ENCODE assay signal across 23 mouse cellular contexts in genomic region chr11:5974053-5974452, GRCm38 (mm10). TPM values are rescaled to one million over a fixed set of nuclear protein-coding genes. Genes with fewer than 3 reads are reported as not detected.
DNase-seq lines count a peak whose midpoint lies in the region; ATAC-seq and TF ChIP-seq lines count a peak whose summit lies in the region.
"Had no signal": no experiment of that assay in that cellular context is flagged by ENCODE, and none has a peak within 500 bp of the region (broad histone marks: within the 10 kb centered on the region; RNA-seq: fewer than 3 reads in every experiment).

No protein-coding gene starts in this region.

- H3K4me1 ChIP-seq in megakaryocyte, embryonic 14.5 days = peaks cover 34% of the 10 kb centered on the region
- H3K4me1 ChIP-seq: hindbrain, embryonic 13.5 days had no signal

- DNase-seq in layer of hippocampus, adult 2 months (ENCODE audit: low spot score in 2 of 2) = no peak
- no peak for DNase-seq in layer of hippocampus, adult 8-10 months (ENCODE audit: low spot score in 2 of 2)
- DNase-seq in retina, postnatal 1 day = no peak
- DNase-seq in embryo, embryonic 10.5 days (ENCODE audit: low spot score) = no peak
- DNase-seq: adrenal gland, adult 8-10 months; adrenal gland, postnatal 25 days; cerebellum, adult 18-20 months; cerebellum, postnatal 14 days; gastrocnemius, postnatal 10 days; gastrocnemius, postnatal 36 days; heart, adult 11 months had no signal

- peaks cover 29% of the 10 kb centered on the region for H3K36me3 ChIP-seq in megakaryocyte, embryonic 14.5 days (replicated peaks; ENCODE audit: low read length)

- H3K27me3 ChIP-seq in megakaryocyte, embryonic 14.5 days (replicated peaks) = peaks cover 18% of the 10 kb centered on the region
- H3K27me3 ChIP-seq: intestine, embryonic 15.5 days had no signal

- no peak overlapping the region for H3K4me3 ChIP-seq in layer of hippocampus, adult 2 months
- H3K4me3 ChIP-seq in megakaryocyte, embryonic 14.5 days (replicated peaks) = peak overlapping the region; percentile 23
- H3K4me3 ChIP-seq: hindbrain, embryonic 10.5 days; hindbrain, embryonic 13.5 days; intestine, embryonic 15.5 days had no signal

- no peaks in the 10 kb centered on the region for H3K9me3 ChIP-seq in megakaryocyte, embryonic 14.5 days
- H3K9me3 ChIP-seq: hindbrain, embryonic 10.5 days; hindbrain, embryonic 13.5 days; intestine, embryonic 15.5 days had no signal

- peak overlapping the region; percentile 59 for H3K27ac ChIP-seq in layer of hippocampus, adult 2 months
- H3K27ac ChIP-seq: hindbrain, embryonic 10.5 days; hindbrain, embryonic 13.5 days; intestine, embryonic 15.5 days had no signal

- ATAC-seq in common myeloid progenitor, adult 5-6 weeks (replicated peaks; ENCODE audit: low read depth, poor library complexity, severe bottlenecking) = peak; percentile 67; the same call in 1 of the 2 replicates
- ATAC-seq in granulocyte monocyte progenitor cell, adult 5-6 weeks (replicated peaks; ENCODE audit: poor library complexity, severe bottlenecking) = peak; percentile 54
- ATAC-seq: activated CD4-positive, CD25-positive, alpha-beta regulatory T cell, adult 4 months; CD4-positive, CD25-positive, alpha-beta regulatory T cell, adult 4 months; forebrain, embryonic 14.5 days; hindbrain, embryonic 16.5 days; intestine, embryonic 15.5 days had no signal

- no peak for TF ChIP-seq CTCF in layer of hippocampus, adult 2 months (conservative IDR thresholded peaks at IDR 0.05)

RNA-seq across cellular contexts. Expression of gene Ykt6, which starts 18.6 kb away (rescaled TPM):
- total RNA-seq in layer of hippocampus, adult 2 months (2021) = 10 to 100 TPM; 63.4 to 71.4 TPM
- 10 to 100 TPM; 69.3 to 77.7 (median 72.5) TPM for total RNA-seq in layer of hippocampus, adult 8-10 months (2022)
- 32.8 and 33.6 TPM in 2 replicates for total RNA-seq in common myeloid progenitor, adult 5-6 weeks (2017)
- 47.8 and 48.4 TPM in 2 replicates for total RNA-seq in granulocyte monocyte progenitor cell, adult 5-6 weeks (2014; fragmentation: Nextera tagmentation)
- 44.1 and 45.2 TPM in 2 replicates for total RNA-seq in granulocyte monocyte progenitor cell, adult 5-6 weeks (2017)
- polyA plus RNA-seq in megakaryocyte, embryonic 14.5 days (2012; ENCODE audit: insufficient read depth, low replicate concordance) = 3.9 and 8.8 TPM in 2 replicates

RNA-seq across cellular contexts. Expression of gene Gck, which starts 24.2 kb away (rescaled TPM):
- total RNA-seq in layer of hippocampus, adult 2 months (2021) = 1 to 10 TPM; 2.4 to 3.3 TPM
- 1 to 10 TPM; 2.6 to 3.7 (median 3.5) TPM for total RNA-seq in layer of hippocampus, adult 8-10 months (2022)
- total RNA-seq in common myeloid progenitor, adult 5-6 weeks (2017) = not detected in 2 replicates
- total RNA-seq in granulocyte monocyte progenitor cell, adult 5-6 weeks (2014; fragmentation: Nextera tagmentation) = not detected in 2 replicates
- not detected in 2 replicates for total RNA-seq in granulocyte monocyte progenitor cell, adult 5-6 weeks (2017)
- polyA plus RNA-seq in megakaryocyte, embryonic 14.5 days (2012; ENCODE audit: insufficient read depth, low replicate concordance) = 1.7 TPM in 1 of 2 replicates, not detected in the other
- total RNA-seq: gastrocnemius, postnatal 10 days; MEL had no signal
- polyA plus RNA-seq: activated CD4-positive, CD25-positive, alpha-beta regulatory T cell, adult 4 months; C2C12; CD4-positive, CD25-positive, alpha-beta regulatory T cell, adult 4 months had no signal
